Mouse (Mus musculus): Measurements from ENCODE around the gene Psmb11. TPM values are rescaled to one million over a fixed set of nuclear protein-coding genes. Genes with fewer than 3 reads are reported as not detected.
"Not testable (repeated sequence)": the region's sequence is repeated elsewhere in the genome, so short reads cannot be mapped to it uniquely, and the experiment has no call there.

The Psmb11 gene
- polyA plus RNA-seq, 1 experiment from 2014 or later: not detected

DNA sequence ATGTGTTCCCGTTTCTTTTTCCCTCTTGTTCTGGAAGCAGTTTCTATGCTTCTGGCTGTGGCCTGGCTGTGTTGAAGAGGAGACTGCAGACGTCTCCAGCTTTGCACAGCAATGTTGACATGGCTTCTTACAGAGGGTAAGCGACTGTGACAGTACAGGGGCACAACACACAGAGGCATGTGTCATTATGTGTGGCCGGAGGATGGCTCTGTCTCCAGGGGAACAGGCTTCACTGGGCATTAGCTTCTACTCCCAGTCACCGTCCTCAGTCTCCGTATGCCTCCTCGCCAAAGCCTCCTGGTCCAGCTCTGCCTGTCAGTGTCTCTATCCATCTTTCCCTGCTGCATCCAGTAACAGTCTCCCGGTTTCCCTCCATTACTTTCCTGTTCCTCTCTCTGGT is 14.0 kb upstream of the Psmb11 start:
- peaks cover 5% of the 10 kb centered on the region; the same call in 1 of the 2 replicates for H3K4me1 ChIP-seq (replicated peaks)
- no peak overlapping the region for H3K27ac ChIP-seq
- H3K36me3 ChIP-seq: no peaks in the 10 kb centered on the region
- 60% methylated on average over 8 of the region's 8 CpGs for WGBS
- no peak overlapping the region for H3K9ac ChIP-seq
- ATAC-seq: no peak
- H3K4me2 ChIP-seq (replicated peaks): no peak overlapping the region
- no peaks in the 10 kb centered on the region for H3K27me3 ChIP-seq (replicated peaks)
- no peak overlapping the region for H3K4me3 ChIP-seq (replicated peaks)
- H3K9me3 ChIP-seq: no peaks in the 10 kb centered on the region

DNA sequence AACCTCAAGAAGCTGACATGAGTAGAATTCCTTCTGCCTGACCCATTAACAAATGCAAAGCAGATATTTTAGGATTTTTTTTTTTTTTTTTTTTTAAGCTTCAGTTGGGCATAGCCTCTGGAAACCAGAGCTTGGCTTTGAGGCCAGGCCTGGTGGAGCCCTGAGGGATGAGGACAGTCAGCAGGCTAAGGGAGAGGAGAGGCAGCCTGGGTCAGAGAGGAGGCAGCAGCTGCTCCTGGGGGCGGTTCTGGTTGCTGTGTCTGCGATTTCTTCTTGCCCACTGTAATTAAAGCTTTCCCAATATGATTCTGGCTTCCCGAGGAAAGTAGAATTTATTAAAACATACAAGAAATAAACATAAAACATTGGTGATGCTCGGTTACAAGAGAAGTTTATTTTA is 12.0 kb upstream of the Psmb11 start:
- H3K27me3 ChIP-seq (replicated peaks): no peaks in the 10 kb centered on the region
- H3K4me1 ChIP-seq (replicated peaks): 0 out of 2 replicates have a peak, but pooled peaks cover 3% of the 10 kb centered on the region
- 52% methylated on average over 4 of the region's 4 CpGs for WGBS
- peaks cover 11% of the 10 kb centered on the region for H3K36me3 ChIP-seq
- H3K9ac ChIP-seq: no peak overlapping the region
- H3K27ac ChIP-seq: no peak overlapping the region
- H3K4me3 ChIP-seq (replicated peaks): no peak overlapping the region
- ATAC-seq: no peak
- H3K4me2 ChIP-seq (replicated peaks): no peak overlapping the region
- H3K9me3 ChIP-seq: no peaks in the 10 kb centered on the region

DNA sequence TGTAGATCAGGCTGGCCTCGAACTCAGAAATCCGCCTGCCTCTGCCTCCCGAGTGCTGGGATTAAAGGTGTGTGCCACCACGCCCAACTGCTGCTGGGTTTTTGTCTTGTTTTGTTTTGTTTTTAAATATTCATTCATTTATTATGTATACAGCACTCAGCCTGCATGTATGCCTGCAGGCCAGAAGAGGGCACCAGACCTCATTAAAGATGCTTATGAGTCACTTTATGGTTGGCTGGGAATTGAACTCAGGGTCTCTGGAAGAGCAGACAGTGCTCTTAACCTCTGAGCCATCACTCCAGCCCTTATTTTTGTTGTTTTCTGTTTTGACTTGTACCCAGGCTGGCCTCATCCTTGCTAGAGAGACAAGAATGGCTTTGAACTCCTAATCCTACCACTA is 11.3 kb upstream of the Psmb11 start:
- Histone ChIP-seq H3K9me3 (no peaks in the 10 kb centered on the region), H3K9ac (no peak overlapping the region), H3K27me3 (replicated peaks) (no peaks in the 10 kb centered on the region), H3K4me2 (replicated peaks) (no peak overlapping the region), H3K4me1 (replicated peaks) (0 out of 2 replicates have a peak, but pooled peaks cover 3% of the 10 kb centered on the region), H3K27ac (no peak overlapping the region), H3K36me3 (peaks cover 14% of the 10 kb centered on the region), H3K4me3 (replicated peaks) (no peak overlapping the region)
- no peak for ATAC-seq
- WGBS: 87% methylated on average over 4 of the region's 4 CpGs

DNA sequence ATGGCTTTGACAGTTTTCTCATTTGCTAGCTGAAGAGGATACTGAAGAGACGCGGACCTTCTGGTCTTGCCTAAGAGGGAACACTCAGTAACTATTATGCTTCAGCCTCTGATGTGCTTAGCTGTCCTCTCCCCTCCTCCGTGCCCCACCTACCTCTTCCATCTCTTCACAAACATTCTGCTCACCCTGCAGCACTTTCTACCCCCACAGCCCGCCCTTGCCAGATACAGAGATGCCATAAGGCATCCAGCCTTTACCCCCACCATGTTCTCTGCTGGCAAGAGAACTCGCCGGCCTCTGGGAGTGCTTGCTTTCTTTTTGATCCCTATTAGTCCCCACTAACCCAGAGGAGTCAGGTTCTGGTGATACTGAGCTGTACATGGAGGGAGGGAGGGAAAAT is 10.6 kb upstream of the Psmb11 start:
- ATAC-seq: no peak
- Histone ChIP-seq H3K27ac (no peak overlapping the region), H3K9ac (no peak overlapping the region), H3K9me3 (no peaks in the 10 kb centered on the region), H3K4me1 (replicated peaks) (0 out of 2 replicates have a peak, but pooled peaks cover 3% of the 10 kb centered on the region), H3K27me3 (replicated peaks) (no peaks in the 10 kb centered on the region), H3K4me3 (replicated peaks) (no peak overlapping the region), H3K36me3 (peaks cover 19% of the 10 kb centered on the region), H3K4me2 (replicated peaks) (no peak overlapping the region)
- 84% methylated on average over 6 of the region's 6 CpGs for WGBS

DNA sequence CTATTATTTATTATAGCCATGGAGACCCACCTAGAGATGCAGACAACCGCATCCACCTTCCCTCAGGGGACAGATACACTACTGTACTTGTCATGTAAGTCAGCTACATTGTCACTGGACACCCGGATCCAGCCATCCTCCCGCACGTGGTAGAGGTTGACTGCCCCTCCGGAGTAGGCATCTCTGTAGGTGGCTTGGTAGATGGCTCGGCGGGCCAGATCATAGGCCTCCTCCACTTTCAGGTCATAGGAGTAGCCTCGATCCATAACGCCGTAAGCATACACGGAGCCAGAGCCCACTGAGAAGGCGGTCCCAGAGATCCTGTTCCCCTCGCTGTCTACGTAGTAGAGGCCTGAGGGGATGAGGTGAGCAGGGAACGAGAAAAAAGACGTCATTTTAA is 7.1 kb upstream of the Psmb11 start:
- not testable (repeated sequence) for H3K9me3 ChIP-seq; H3K4me3 ChIP-seq (replicated peaks); H3K9ac ChIP-seq; ATAC-seq; H3K27me3 ChIP-seq (replicated peaks); H3K4me1 ChIP-seq (replicated peaks); H3K4me2 ChIP-seq (replicated peaks); H3K27ac ChIP-seq
- peaks cover 24% of the 10 kb centered on the region for H3K36me3 ChIP-seq
- 94% methylated on average over 16 of the region's 16 CpGs for WGBS

DNA sequence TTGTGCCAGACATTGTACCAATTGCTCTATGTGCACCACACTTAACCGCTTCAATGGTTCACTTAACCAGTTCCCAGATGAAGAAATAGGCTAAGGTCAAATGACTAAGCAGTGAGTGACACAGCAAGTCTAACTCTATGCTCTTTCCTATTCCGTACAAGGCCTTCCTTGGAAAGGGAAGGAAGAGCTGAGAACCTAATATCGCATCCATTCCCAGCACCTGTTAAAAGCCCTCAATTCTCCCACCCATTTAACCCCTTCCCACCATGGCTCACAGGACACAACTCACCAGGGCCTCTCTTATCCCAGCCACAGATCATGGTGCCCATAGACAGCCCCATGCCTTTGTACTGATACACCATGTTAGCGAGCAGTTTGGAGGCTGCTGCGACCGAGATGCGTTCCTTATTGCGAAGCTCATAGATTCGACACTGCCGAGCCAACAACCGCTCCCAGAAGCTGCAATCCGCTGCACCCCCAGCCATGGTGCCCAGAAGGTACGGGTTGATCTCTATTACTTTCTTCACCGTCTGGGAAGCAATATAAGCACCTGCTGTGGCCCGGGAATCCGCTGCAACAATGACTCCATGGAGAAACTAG is 4.9 kb upstream of the Psmb11 start:
- Histone ChIP-seq H3K27ac (no peak overlapping the region), H3K9ac (no peak overlapping the region), H3K4me3 (replicated peaks) (no peak overlapping the region), H3K27me3 (replicated peaks) (no peaks in the 10 kb centered on the region), H3K4me1 (replicated peaks) (peaks cover 8% of the 10 kb centered on the region; the same call in 1 of the 2 replicates), H3K4me2 (replicated peaks) (no peak overlapping the region), H3K9me3 (no peaks in the 10 kb centered on the region), H3K36me3 (peaks cover 24% of the 10 kb centered on the region)
- no peak for ATAC-seq
- WGBS: 94% methylated on average over 16 of the region's 16 CpGs

DNA sequence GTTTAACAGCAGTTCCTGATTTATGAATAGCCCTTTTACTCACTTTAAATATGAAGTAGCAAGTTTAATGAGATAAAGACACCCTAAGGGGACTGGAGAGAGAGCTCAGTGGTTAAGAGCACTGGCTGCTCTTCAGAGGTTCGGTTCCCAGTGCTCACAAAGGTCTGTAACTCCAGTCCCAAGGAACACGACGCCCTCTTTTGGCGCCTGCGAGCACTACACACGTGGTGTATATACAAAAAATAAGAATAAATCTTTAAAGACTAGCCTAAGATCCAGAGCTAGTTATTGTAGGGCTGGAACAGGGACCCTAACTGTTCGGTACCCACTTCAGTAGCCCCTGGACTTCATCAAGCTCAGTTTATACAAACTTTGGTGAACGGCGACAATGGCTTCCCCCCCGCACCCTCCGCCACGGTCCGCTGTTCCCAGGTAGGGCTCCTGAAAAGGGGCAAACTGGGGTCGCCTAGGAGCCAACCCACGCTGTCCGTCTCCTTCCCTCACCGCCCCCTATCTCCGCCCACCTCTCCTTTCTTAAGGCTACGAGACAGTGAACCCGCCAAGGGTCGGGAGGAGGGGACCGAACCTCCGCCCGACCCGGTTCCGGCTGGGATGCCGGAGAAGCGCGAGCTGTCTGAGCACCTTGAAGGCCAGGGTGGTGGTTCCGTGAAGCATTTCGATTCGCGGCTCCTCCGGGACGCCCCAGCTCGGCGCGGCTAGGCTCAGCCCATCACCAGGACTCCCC is 3.9 kb upstream of the Psmb11 start:
- Histone ChIP-seq H3K27me3 (replicated peaks) (no peaks in the 10 kb centered on the region), H3K4me1 (replicated peaks) (peaks cover 8% of the 10 kb centered on the region; the same call in 1 of the 2 replicates), H3K27ac (peak overlapping the region; percentile 70), H3K4me3 (replicated peaks) (peak overlapping the region; percentile 71), H3K4me2 (replicated peaks) (peak overlapping the region; percentile 65), H3K36me3 (peaks cover 24% of the 10 kb centered on the region), H3K9ac (peak overlapping the region; percentile 87), H3K9me3 (no peaks in the 10 kb centered on the region)
- peak; percentile 66 for ATAC-seq
- WGBS: 1% methylated on average over 38 of the region's 38 CpGs

DNA sequence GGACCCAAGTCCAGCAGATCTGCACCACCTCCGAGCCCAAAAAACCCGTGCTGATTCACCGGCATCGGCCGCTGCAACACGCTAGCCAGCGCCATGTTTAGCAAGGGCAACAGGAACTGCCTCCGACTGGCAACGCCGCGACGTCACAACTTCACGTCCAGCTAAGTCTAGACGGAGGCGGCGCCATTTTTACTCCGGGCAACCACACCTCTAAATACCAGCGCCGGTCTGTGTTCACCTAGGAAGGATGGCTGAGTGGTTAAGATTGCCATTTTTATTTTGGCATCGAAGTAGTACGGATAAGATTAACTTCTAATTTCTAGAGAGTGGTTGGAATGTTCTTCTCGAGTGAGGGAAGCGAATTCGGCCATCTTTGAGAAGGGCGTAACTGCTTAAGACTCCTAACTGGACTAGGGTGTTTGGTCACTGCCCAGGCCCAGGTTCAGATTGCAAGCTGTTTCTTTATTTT is 3.3 kb upstream of the Psmb11 start, which contains the start of gene Psmb5:
Gene Psmb5, minus strand, starts transcription at position 126 of the 469 bp plus-strand sequence.
- no peaks in the 10 kb centered on the region for H3K9me3 ChIP-seq
- H3K36me3 ChIP-seq: peaks cover 19% of the 10 kb centered on the region
- H3K4me2 ChIP-seq (replicated peaks): peak within 1 kb of the TSS; percentile 65
- H3K9ac ChIP-seq: peak within 1 kb of the TSS; percentile 87
- under 1% methylated on average over 25 of the region's 25 CpGs for WGBS
- ATAC-seq: peak; percentile 94
- peak within 1 kb of the TSS; percentile 71 for H3K4me3 ChIP-seq (replicated peaks)
- H3K4me1 ChIP-seq (replicated peaks): peaks cover 8% of the 10 kb centered on the region; the same call in 1 of the 2 replicates
- H3K27ac ChIP-seq: peak within 1 kb of the TSS; percentile 70
- H3K27me3 ChIP-seq (replicated peaks): no peaks in the 10 kb centered on the region

DNA sequence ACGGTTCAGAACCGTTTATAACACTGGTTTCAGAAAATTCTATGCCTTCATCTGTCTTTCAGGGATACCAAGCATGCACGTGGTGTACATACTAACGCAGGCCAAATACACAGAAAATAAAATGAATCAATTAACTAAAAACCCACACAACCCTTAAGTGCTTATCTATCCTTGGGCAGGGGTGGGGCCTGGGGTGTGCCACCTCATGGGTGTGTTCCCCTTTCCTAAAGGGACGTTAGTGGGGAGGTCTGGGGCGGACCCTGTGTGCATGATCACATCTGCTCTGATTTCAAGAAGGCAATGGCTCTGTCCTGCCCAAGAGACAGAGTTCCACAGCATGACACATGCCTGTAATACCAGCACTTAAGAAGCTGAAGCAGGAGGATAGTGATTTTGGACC is 2.1 kb downstream of the Psmb11 start:
- no peaks in the 10 kb centered on the region for H3K36me3 ChIP-seq
- WGBS: 81% methylated on average over 6 of the region's 6 CpGs
- no peak overlapping the region for H3K4me3 ChIP-seq (replicated peaks)
- no peak overlapping the region for H3K4me2 ChIP-seq (replicated peaks)
- H3K27me3 ChIP-seq (replicated peaks): no peaks in the 10 kb centered on the region
- no peak overlapping the region for H3K27ac ChIP-seq
- no peak overlapping the region for H3K9ac ChIP-seq
- ATAC-seq: no peak
- H3K9me3 ChIP-seq: no peaks in the 10 kb centered on the region
- no peaks in the 10 kb centered on the region for H3K4me1 ChIP-seq (replicated peaks)

DNA sequence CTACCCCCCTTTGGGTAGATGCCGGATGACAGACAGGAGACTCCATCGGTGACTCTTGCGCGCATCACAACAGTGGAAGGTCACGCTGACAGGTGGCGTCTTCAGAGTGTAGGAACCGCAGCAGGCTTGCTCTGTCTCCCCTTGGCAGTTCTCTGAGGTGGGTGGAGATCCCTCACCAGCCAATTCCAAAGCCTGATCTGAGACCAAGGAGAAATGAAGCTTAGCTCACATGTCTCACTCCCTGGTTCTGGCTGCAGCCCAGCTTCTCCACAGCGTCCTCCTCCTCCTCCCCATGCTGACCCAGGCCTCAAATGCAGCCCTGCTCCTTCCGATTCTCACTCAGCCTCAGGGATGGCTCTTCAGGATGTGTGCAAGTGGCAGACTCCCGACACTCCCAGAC is 3.7 kb downstream of the Psmb11 start:
- 71% methylated on average over 10 of the region's 10 CpGs for whole genome bisulfite sequencing
- no peak for ATAC-seq
- no peak overlapping the region for H3K4me3 ChIP-seq (replicated peaks)
- H3K27me3 ChIP-seq (replicated peaks): no peaks in the 10 kb centered on the region
- H3K4me2 ChIP-seq (replicated peaks): no peak overlapping the region
- H3K4me1 ChIP-seq (replicated peaks): no peaks in the 10 kb centered on the region
- no peak overlapping the region for H3K9ac ChIP-seq
- H3K36me3 ChIP-seq: no peaks in the 10 kb centered on the region
- H3K9me3 ChIP-seq: no peaks in the 10 kb centered on the region
- H3K27ac ChIP-seq: no peak overlapping the region

DNA sequence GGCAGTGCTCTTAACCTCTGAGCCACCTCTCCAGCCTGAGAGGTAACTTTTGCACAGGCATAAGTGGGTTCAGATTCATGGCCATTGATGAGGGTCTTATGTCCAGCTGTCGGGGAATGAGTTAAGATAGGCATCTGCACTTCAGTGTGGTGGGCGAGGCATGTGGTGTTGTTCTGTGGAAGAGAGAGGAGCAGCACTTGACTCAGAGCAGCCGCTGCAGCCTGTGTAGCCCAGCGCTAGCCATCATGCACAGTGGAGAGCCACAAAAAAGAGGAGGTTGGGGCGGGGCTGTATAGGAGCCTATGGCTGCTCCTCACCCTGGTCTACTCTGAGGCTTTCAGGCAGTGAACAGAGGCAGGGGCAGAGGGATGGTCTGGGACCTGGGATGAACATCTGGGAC is 6.9 kb downstream of the Psmb11 start:
- H3K9me3 ChIP-seq: no peaks in the 10 kb centered on the region
- H3K36me3 ChIP-seq: peaks cover 2% of the 10 kb centered on the region
- WGBS: 76% methylated on average over 5 of the region's 5 CpGs
- no peak for ATAC-seq
- H3K27ac ChIP-seq: no peak overlapping the region
- H3K4me2 ChIP-seq (replicated peaks): no peak overlapping the region
- H3K9ac ChIP-seq: no peak overlapping the region
- no peaks in the 10 kb centered on the region for H3K4me1 ChIP-seq (replicated peaks)
- no peaks in the 10 kb centered on the region for H3K27me3 ChIP-seq (replicated peaks)
- H3K4me3 ChIP-seq (replicated peaks): no peak overlapping the region

DNA sequence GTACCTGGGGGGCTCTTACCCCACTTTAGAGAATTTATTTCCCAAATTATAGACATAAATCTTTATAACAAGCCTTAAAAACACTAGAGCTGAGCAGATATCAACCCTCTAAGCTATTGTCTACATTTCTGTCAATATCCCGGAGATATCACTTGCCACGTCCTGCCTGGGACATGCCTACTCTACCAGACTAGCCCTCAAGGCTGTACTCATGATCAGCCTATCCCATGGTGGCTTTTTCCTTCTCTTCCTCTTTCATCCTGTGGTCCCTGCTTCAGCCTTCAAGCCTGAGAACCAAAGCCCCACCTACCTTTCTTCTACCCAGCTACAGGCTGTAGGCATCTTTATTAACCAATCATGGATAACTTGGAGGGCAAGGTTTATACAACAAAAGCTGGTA is 8.6 kb downstream of the Psmb11 start:
- Histone ChIP-seq H3K27ac (no peak overlapping the region), H3K4me1 (replicated peaks) (no peaks in the 10 kb centered on the region), H3K27me3 (replicated peaks) (no peaks in the 10 kb centered on the region), H3K9me3 (no peaks in the 10 kb centered on the region), H3K9ac (no peak overlapping the region), H3K4me2 (replicated peaks) (no peak overlapping the region), H3K4me3 (replicated peaks) (no peak overlapping the region), H3K36me3 (peaks cover 5% of the 10 kb centered on the region)
- no peak for ATAC-seq
- 86% methylated on average over 2 of the region's 2 CpGs for WGBS
